Mouse (Mus musculus): ENCODE measurements at regions not wholly inside any gene's neighbourhood (a gene's known extent, or its start where the extent isn't known, plus 50 kb on each side); places are given as distances from the start of the nearest gene placed in this dataset.

- no peak for DNase-seq
Observed at GRCm38 (mm10) chr1:136717830-136718517, 93.3 kb downstream of the Zfp281 start.

GRCm38 (mm10) chr1:136723839-136724443 is 99.2 kb downstream of the Zfp281 start:
- no peak for DNase-seq

GRCm38 (mm10) chr1:136725242-136725641 is 100.5 kb downstream of the Zfp281 start:
- no peak for DNase-seq

GRCm38 (mm10) chr1:136726145-136726935 is 101.6 kb downstream of the Zfp281 start:
- DNase-seq, result no peak

GRCm38 (mm10) chr1:136727868-136728631 is 103.3 kb downstream of the Zfp281 start:
- DNase-seq, result no peak

GRCm38 (mm10) chr1:136728632-136728944 is 103.9 kb downstream of the Zfp281 start:
- no peak for DNase-seq

GRCm38 (mm10) chr1:136730638-136731037 is 105.9 kb downstream of the Zfp281 start:
- DNase-seq, result no peak

GRCm38 (mm10) chr1:136738030-136738429 is 113.3 kb downstream of the Zfp281 start:
- no peak for DNase-seq

GRCm38 (mm10) chr1:136739486-136739885 is 114.8 kb downstream of the Zfp281 start:
- DNase-seq, result peak; percentile 40

GRCm38 (mm10) chr1:136741061-136741460 is 116.4 kb downstream of the Zfp281 start:
- DNase-seq, result no peak

- peak; percentile 47 for DNase-seq
Observed at GRCm38 (mm10) chr1:136749188-136749587, 124.5 kb downstream of the Zfp281 start.

- peak; percentile 42 for DNase-seq
Observed at GRCm38 (mm10) chr1:136751464-136752191, 126.9 kb downstream of the Zfp281 start.

- DNase-seq, result no peak
Observed at GRCm38 (mm10) chr1:136754286-136754685, 129.6 kb downstream of the Zfp281 start.

GRCm38 (mm10) chr1:136758730-136759129 is 134.0 kb downstream of the Zfp281 start:
- no peak for DNase-seq

- no peak for DNase-seq
Observed at GRCm38 (mm10) chr1:136759164-136759563, 134.5 kb downstream of the Zfp281 start.

- no peak for DNase-seq
Observed at GRCm38 (mm10) chr1:136761467-136761866, 136.8 kb downstream of the Zfp281 start.

- peak; percentile 52 for DNase-seq
Observed at GRCm38 (mm10) chr1:136768969-136769401, 144.3 kb downstream of the Zfp281 start.

GRCm38 (mm10) chr1:136773743-136774142 is 149.0 kb downstream of the Zfp281 start:
- no peak for DNase-seq

GRCm38 (mm10) chr1:136776211-136776610 is 151.5 kb downstream of the Zfp281 start:
- DNase-seq, result no peak

- no peak for DNase-seq
Observed at GRCm38 (mm10) chr1:136777263-136777980, 152.7 kb downstream of the Zfp281 start.

- DNase-seq, result no peak
Observed at GRCm38 (mm10) chr1:136779384-136779783, 154.7 kb downstream of the Zfp281 start.

Measured in adrenal gland, adult 2 months (tissue).